Mouse (Mus musculus) hindlimb bud, embryonic 11.5 days (tissue): ENCODE measurements at regions not wholly inside any gene's neighbourhood (a gene's known extent, or its start where the extent isn't known, plus 50 kb on each side); places are given as distances from the start of the nearest gene placed in this dataset.
"Not testable (repeated sequence)": the region's sequence is repeated elsewhere in the genome, so short reads cannot be mapped to it uniquely, and the experiment has no call there.

Experiments used
- DNase-seq: peaks from one replicate; pipeline ENCODE4 v3.0.0-alpha.2; 2012; ENCODE audit warnings: low read depth, low spot score; ENCODE audit errors: extremely low spot score

- DNase-seq: no peak
Measured at GRCm38 (mm10) chr11:121894801-121895200, 64.8 kb downstream of the Ptchd3 start.

GRCm38 (mm10) chr11:121904393-121904792 is 74.3 kb downstream of the Ptchd3 start:
- DNase-seq: not testable (repeated sequence)

- not testable (repeated sequence) for DNase-seq
Measured at GRCm38 (mm10) chr11:121924631-121925030, 94.6 kb downstream of the Ptchd3 start.

GRCm38 (mm10) chr11:121925043-121925442 is 95.0 kb downstream of the Ptchd3 start:
- not testable (repeated sequence) for DNase-seq

GRCm38 (mm10) chr11:121951726-121952125 is 121.7 kb downstream of the Ptchd3 start:
- DNase-seq: peak; percentile 3

GRCm38 (mm10) chr11:121956367-121957235 is 126.6 kb downstream of the Ptchd3 start:
- not testable (repeated sequence) for DNase-seq

GRCm38 (mm10) chr11:121958735-121959134 is 128.7 kb downstream of the Ptchd3 start:
- DNase-seq: not testable (repeated sequence)

GRCm38 (mm10) chr11:121964111-121964510 is 134.1 kb downstream of the Ptchd3 start:
- not testable (repeated sequence) for DNase-seq

GRCm38 (mm10) chr11:121965911-121966310 is 135.9 kb downstream of the Ptchd3 start:
- not testable (repeated sequence) for DNase-seq
